Mouse (Mus musculus) MEL (cell line): ENCODE measurements around the gene Aurka.

Source experiments
- CTCF ChIP-seq, 3 experiments: IDR thresholded peaks in 2 of 3; conservative IDR thresholded peaks in 1 of 3; 2 replicates each; pipeline ENCODE4 v1.5.1; 2011 to 2012; ENCODE audit warnings: low read length in 3 of 3, low read depth in 2 of 3, mild to moderate bottlenecking in 2 of 3, improper control_type of control experiment in 1 of 3, inconsistent platforms in 1 of 3, mixed read lengths in 1 of 3, moderate library complexity in 1 of 3; ENCODE audit not compliant: control insufficient read depth in 1 of 3, insufficient read depth in 1 of 3, poor library complexity in 1 of 3, severe bottlenecking in 1 of 3
- EP300 ChIP-seq, 2 experiments: IDR thresholded peaks; 2 replicates each; pipeline ENCODE4 v1.6.1; 2011; ENCODE audit warnings: improper control_type of control experiment in 2 of 2, low read length in 2 of 2, low read depth in 1 of 2, mild to moderate bottlenecking in 1 of 2

GRCm38 (mm10) chr2:172407499-172407898, 37.2 kb upstream of the Aurka start:
- TF ChIP-seq CTCF (IDR thresholded peaks at IDR 0.05 in 2 of 3, conservative IDR thresholded peaks at IDR 0.05 in 1 of 3; ENCODE audit: control insufficient read depth in 1 of 3, insufficient read depth in 1 of 3, low read depth in 2 of 3, low read length in 3 of 3, poor library complexity in 1 of 3, severe bottlenecking in 1 of 3) (no peak), EP300 (IDR thresholded peaks at IDR 0.05; ENCODE audit: low read depth in 1 of 2, low read length in 2 of 2) (no peak)
